15 mouse cellular contexts compared by ENCODE assay signal in genomic region chr4:45509416-45509815, GRCm38 (mm10). TPM values are rescaled to one million over a fixed set of nuclear protein-coding genes. Genes with fewer than 3 reads are reported as not detected.
DNase-seq lines count a peak whose midpoint lies in the region; ATAC-seq and TF ChIP-seq lines count a peak whose summit lies in the region.
"Had no signal": no experiment of that assay in that cellular context is flagged by ENCODE, and none has a peak within 500 bp of the region (broad histone marks: within the 10 kb centered on the region; RNA-seq: fewer than 3 reads in every experiment).

No protein-coding gene starts in this region.

- TF ChIP-seq POLR2A in olfactory bulb, adult 2 months (IDR thresholded peaks at IDR 0.05; ENCODE audit: insufficient read depth, low read depth, low read length), result no peak

- H3K4me2 ChIP-seq in forebrain, postnatal 0 days (ENCODE audit: low read depth), result no peak overlapping the region
- no peak overlapping the region for H3K4me2 ChIP-seq in forebrain, embryonic 11.5 days (ENCODE audit: low read depth, low read length, severe bottlenecking)
- no peak overlapping the region for H3K4me2 ChIP-seq in hindbrain, embryonic 15.5 days
- no peak overlapping the region for H3K4me2 ChIP-seq in hindbrain, embryonic 11.5 days (replicated peaks; ENCODE audit: low read depth, low read length)
- H3K4me2 ChIP-seq in liver, embryonic 13.5 days, result no peak overlapping the region
- H3K4me2 ChIP-seq: embryonic facial prominence, embryonic 15.5 days; liver, embryonic 11.5 days; neural tube, embryonic 12.5 days had no signal

- DNase-seq in forebrain, postnatal 0 days, result no peak
- DNase-seq in forebrain, embryonic 11.5 days (ENCODE audit: low spot score), result no peak
- no peak for DNase-seq in hindbrain, embryonic 11.5 days (ENCODE audit: low spot score)
- no peak for DNase-seq in liver, embryonic 13.5 days
- no peak for DNase-seq in liver
- DNase-seq in ovary, postnatal 36 days (ENCODE audit: low spot score), result no peak
- DNase-seq: retina, postnatal 1 day; thymus, postnatal 36 days had no signal

- H3K9me3 ChIP-seq in forebrain, postnatal 0 days (ENCODE audit: low read length), result no peaks in the 10 kb centered on the region
- no peaks in the 10 kb centered on the region for H3K9me3 ChIP-seq in forebrain, embryonic 11.5 days (ENCODE audit: control insufficient read depth, low read length)
- H3K9me3 ChIP-seq in hindbrain, embryonic 15.5 days, result no peaks in the 10 kb centered on the region
- no peaks in the 10 kb centered on the region for H3K9me3 ChIP-seq in hindbrain, embryonic 11.5 days (ENCODE audit: control insufficient read depth, low read length)
- H3K9me3 ChIP-seq in liver, embryonic 13.5 days (replicated peaks), result no peaks in the 10 kb centered on the region
- H3K9me3 ChIP-seq: embryonic facial prominence, embryonic 15.5 days; midbrain, embryonic 10.5 days; neural tube, embryonic 12.5 days had no signal

- H3K36me3 ChIP-seq in forebrain, postnatal 0 days (ENCODE audit: insufficient read depth), result no peaks in the 10 kb centered on the region
- no peaks in the 10 kb centered on the region for H3K36me3 ChIP-seq in forebrain, embryonic 11.5 days (ENCODE audit: control insufficient read depth, insufficient read depth, low read length)
- H3K36me3 ChIP-seq in hindbrain, embryonic 15.5 days, result no peaks in the 10 kb centered on the region
- no peaks in the 10 kb centered on the region for H3K36me3 ChIP-seq in hindbrain, embryonic 11.5 days (ENCODE audit: control insufficient read depth, insufficient read depth, low read length)
- no peaks in the 10 kb centered on the region for H3K36me3 ChIP-seq in liver, embryonic 13.5 days
- H3K36me3 ChIP-seq: embryonic facial prominence, embryonic 15.5 days; midbrain, embryonic 10.5 days; neural tube, embryonic 12.5 days had no signal

- TF ChIP-seq CTCF in forebrain, postnatal 0 days (IDR thresholded peaks at IDR 0.05; ENCODE audit: low read depth), result no peak
- TF ChIP-seq CTCF in olfactory bulb, adult 2 months (IDR thresholded peaks at IDR 0.05; ENCODE audit: insufficient read depth, low read depth, low read length), result no peak

- no peak for ATAC-seq in forebrain, postnatal 0 days
- ATAC-seq in forebrain, embryonic 11.5 days (replicated peaks; ENCODE audit: low FRiP score), result no peak
- ATAC-seq in hindbrain, embryonic 15.5 days (ENCODE audit: low FRiP score, low read depth), result peak; percentile 20; the same call in 1 of the 2 replicates
- no peak for ATAC-seq in hindbrain, embryonic 11.5 days (ENCODE audit: low FRiP score)
- no peak for ATAC-seq in liver, embryonic 13.5 days (ENCODE audit: low read depth)
- ATAC-seq: inflammation-experienced regulatory T-cells, adult 6 months had no signal

- H3K4me1 ChIP-seq in forebrain, postnatal 0 days (ENCODE audit: insufficient read depth), result peaks cover 27% of the 10 kb centered on the region
- H3K4me1 ChIP-seq in forebrain, embryonic 11.5 days (replicated peaks; ENCODE audit: control insufficient read depth, insufficient read depth, low read length), result peaks cover 33% of the 10 kb centered on the region
- H3K4me1 ChIP-seq in hindbrain, embryonic 15.5 days (replicated peaks), result peaks cover 48% of the 10 kb centered on the region
- peaks cover 13% of the 10 kb centered on the region for H3K4me1 ChIP-seq in hindbrain, embryonic 11.5 days (replicated peaks; ENCODE audit: control insufficient read depth, insufficient read depth, low read length)
- H3K4me1 ChIP-seq in liver, embryonic 13.5 days (replicated peaks), result peaks cover 95% of the 10 kb centered on the region
- H3K4me1 ChIP-seq in olfactory bulb, adult 2 months (ENCODE audit: control insufficient read depth, insufficient read depth, low read length), result peaks cover 72% of the 10 kb centered on the region

- WGBS in forebrain, postnatal 0 days, result 90% methylated on average over 4 of the region's 4 CpGs
- WGBS in forebrain, embryonic 11.5 days, result 90% methylated on average over 3 of the region's 4 CpGs
- WGBS in hindbrain, embryonic 15.5 days, result 81% methylated on average over 4 of the region's 4 CpGs
- WGBS in hindbrain, embryonic 11.5 days, result 82% methylated on average over 4 of the region's 4 CpGs
- WGBS in liver, embryonic 13.5 days (ENCODE audit: insufficient replicate concordance), result 92% methylated on average over 4 of the region's 4 CpGs
- WGBS in olfactory bulb, adult 2 months, result 87% methylated on average over 4 of the region's 4 CpGs

- H3K9ac ChIP-seq in forebrain, postnatal 0 days, result no peak overlapping the region
- no peak overlapping the region for H3K9ac ChIP-seq in forebrain, embryonic 11.5 days (ENCODE audit: low read length)
- H3K9ac ChIP-seq in hindbrain, embryonic 15.5 days, result no peak overlapping the region
- no peak overlapping the region for H3K9ac ChIP-seq in hindbrain, embryonic 11.5 days (ENCODE audit: low read depth, low read length)
- H3K9ac ChIP-seq in liver, embryonic 13.5 days, result 0 out of 2 replicates have a peak overlapping the region, but pooled peaks have one; percentile 2
- H3K9ac ChIP-seq: embryonic facial prominence, embryonic 15.5 days; neural tube, embryonic 12.5 days had no signal

- no peak overlapping the region for H3K4me3 ChIP-seq in forebrain, postnatal 0 days (ENCODE audit: low read depth, low read length)
- H3K4me3 ChIP-seq in forebrain, embryonic 11.5 days (ENCODE audit: low read depth, low read length), result no peak overlapping the region
- no peak overlapping the region for H3K4me3 ChIP-seq in hindbrain, embryonic 15.5 days
- no peak overlapping the region for H3K4me3 ChIP-seq in hindbrain, embryonic 11.5 days (ENCODE audit: low read depth, low read length)
- H3K4me3 ChIP-seq in liver, embryonic 13.5 days (replicated peaks), result no peak overlapping the region
- no peak overlapping the region for H3K4me3 ChIP-seq in olfactory bulb, adult 2 months (ENCODE audit: insufficient read depth, low read depth, low read length)
- H3K4me3 ChIP-seq: embryonic facial prominence, embryonic 15.5 days; midbrain, embryonic 10.5 days; neural tube, embryonic 12.5 days had no signal

- H3K27ac ChIP-seq in forebrain, postnatal 0 days (ENCODE audit: low read depth, low read length), result peak overlapping the region; percentile 75
- H3K27ac ChIP-seq in forebrain, embryonic 11.5 days (ENCODE audit: low read depth, low read length), result no peak overlapping the region
- H3K27ac ChIP-seq in hindbrain, embryonic 15.5 days (replicated peaks), result no peak overlapping the region
- H3K27ac ChIP-seq in hindbrain, embryonic 11.5 days (ENCODE audit: low read depth, low read length), result no peak overlapping the region
- H3K27ac ChIP-seq in liver, embryonic 13.5 days, result 0 out of 2 replicates have a peak overlapping the region, but pooled peaks have one; percentile 29
- peak overlapping the region; percentile 96; the same call in 1 of the 2 replicates for H3K27ac ChIP-seq in olfactory bulb, adult 2 months (ENCODE audit: insufficient read depth, low read depth, low read length)
- H3K27ac ChIP-seq: embryonic facial prominence, embryonic 15.5 days; midbrain, embryonic 10.5 days; neural tube, embryonic 12.5 days had no signal

- no peaks in the 10 kb centered on the region for H3K27me3 ChIP-seq in forebrain, postnatal 0 days (ENCODE audit: insufficient read depth, low read length)
- H3K27me3 ChIP-seq in forebrain, embryonic 11.5 days (ENCODE audit: control insufficient read depth, insufficient read depth, low read length), result no peaks in the 10 kb centered on the region
- H3K27me3 ChIP-seq in hindbrain, embryonic 15.5 days, result no peaks in the 10 kb centered on the region
- H3K27me3 ChIP-seq in hindbrain, embryonic 11.5 days (ENCODE audit: control insufficient read depth, insufficient read depth, low read length), result no peaks in the 10 kb centered on the region
- H3K27me3 ChIP-seq in liver, embryonic 13.5 days, result no peaks in the 10 kb centered on the region
- H3K27me3 ChIP-seq: embryonic facial prominence, embryonic 15.5 days had no signal

RNA-seq across cellular contexts. Expression of gene Shb, which starts 22.9 kb away (rescaled TPM):
- total RNA-seq in forebrain, postnatal 0 days (2014; rRNA removed), result 26.7 and 32.6 TPM in 2 replicates
- polyA plus RNA-seq in forebrain, postnatal 0 days (2015; fragmentation: Nextera tagmentation; extraction: Ambion mirVana), result 8.5 and 8.6 TPM in 2 replicates
- 8.2 and 9.7 TPM in 2 replicates for polyA plus RNA-seq in forebrain, embryonic 11.5 days (2014; fragmentation: Nextera tagmentation; extraction: Ambion mirVana)
- polyA plus RNA-seq in hindbrain, embryonic 15.5 days (2015; fragmentation: Nextera tagmentation; extraction: Ambion mirVana), result 5.4 and 7.2 TPM in 2 replicates
- 4.2 and 6.2 TPM in 2 replicates for polyA plus RNA-seq in hindbrain, embryonic 11.5 days (2014; fragmentation: Nextera tagmentation; extraction: Ambion mirVana)
- polyA plus RNA-seq in liver, embryonic 13.5 days (2015; fragmentation: Nextera tagmentation; extraction: Ambion mirVana), result 2.3 and 3.0 TPM in 2 replicates
- not detected in 2 replicates for polyA plus RNA-seq in olfactory bulb, adult 2 months (2012; ENCODE audit: insufficient read depth, insufficient read length, low replicate concordance, missing spikeins)

Comparison
In these comparisons a context has a peak if more than half of its experiments do, and no peak if none do; other contexts are left out.
1. H3K27ac ChIP-seq: peak in forebrain, postnatal 0 days (single experiment), liver, embryonic 13.5 days (single experiment) and olfactory bulb, adult 2 months (single experiment); none in forebrain, embryonic 11.5 days (single experiment), hindbrain, embryonic 15.5 days (single experiment) and hindbrain, embryonic 11.5 days (single experiment).